Mouse (Mus musculus): ENCODE measurements around the gene Gfra1. TPM values are rescaled to one million over a fixed set of nuclear protein-coding genes. Genes with fewer than 3 reads are reported as not detected.

Gene Gfra1
- total RNA-seq, 2 experiments from 2014 or later, result 59.7 to 68.9 TPM

DNA sequence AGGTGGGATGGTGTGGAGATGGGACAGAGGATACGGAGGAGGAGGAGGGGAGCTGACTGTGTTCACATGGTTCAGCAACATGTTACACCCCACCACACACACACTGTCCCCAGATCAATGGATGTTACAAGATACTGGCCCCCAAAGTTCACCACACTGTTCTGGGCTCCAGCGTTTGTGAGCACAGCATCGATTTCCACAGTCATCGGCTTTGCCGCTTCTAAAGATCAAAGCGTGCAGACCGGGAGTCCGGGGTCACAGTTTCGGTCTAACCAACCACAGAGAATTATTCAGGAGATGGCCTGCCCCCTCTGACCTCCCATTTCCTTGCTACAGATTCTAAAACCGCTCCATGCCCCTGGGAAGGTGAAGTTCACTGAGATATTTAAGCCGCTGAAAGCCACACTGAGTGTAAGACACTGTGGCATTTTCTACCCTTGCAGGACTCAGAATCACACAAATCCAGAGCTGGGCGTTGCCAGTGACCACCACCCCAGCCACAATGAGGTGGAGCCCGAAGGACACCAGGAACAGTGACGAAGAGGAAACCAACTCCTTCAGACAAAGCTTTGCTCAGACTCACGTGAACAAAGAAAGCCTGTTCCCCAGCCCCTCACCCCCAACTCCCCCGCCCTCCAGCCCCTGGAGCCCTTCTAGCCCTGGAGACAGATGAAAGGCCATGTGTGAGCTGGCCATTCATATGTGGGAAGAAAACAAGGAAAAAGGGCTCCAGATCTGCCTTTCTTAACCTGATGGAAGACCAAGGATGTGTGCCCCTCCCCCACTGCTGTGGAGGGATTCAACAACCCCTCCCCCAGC, 59.7 kb downstream of the Gfra1 start:
- no peak for DNase-seq (ENCODE audit: low spot score in 2 of 2)

GRCm38 (mm10) chr19:58393121-58393520, 62.6 kb downstream of the Gfra1 start:
- DNase-seq (ENCODE audit: low spot score in 2 of 2), result no peak

- DNase-seq (ENCODE audit: low spot score in 2 of 2), result no peak
Observed at GRCm38 (mm10) chr19:58391796-58392195, 63.9 kb downstream of the Gfra1 start.

DNA sequence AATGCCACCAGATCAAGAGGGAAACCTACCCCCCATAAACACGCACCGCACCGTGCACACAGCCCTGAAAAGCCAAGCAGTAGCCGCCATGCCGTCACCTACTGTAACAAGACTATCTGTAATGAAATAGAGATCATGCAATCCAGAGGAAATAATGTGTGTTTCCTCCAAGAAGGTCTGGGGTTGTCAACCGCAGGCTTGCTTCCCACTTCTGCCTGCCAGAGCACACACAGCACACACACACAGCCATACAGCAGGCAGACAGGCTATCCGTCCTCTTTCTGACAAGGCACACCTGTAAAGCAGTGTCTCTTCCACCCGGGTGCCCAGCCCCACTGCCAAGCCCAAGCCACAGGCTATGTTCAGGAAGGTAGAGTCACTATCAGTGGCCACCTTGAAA, 66.2 kb downstream of the Gfra1 start:
- no peak for DNase-seq (ENCODE audit: low spot score in 2 of 2)

DNA sequence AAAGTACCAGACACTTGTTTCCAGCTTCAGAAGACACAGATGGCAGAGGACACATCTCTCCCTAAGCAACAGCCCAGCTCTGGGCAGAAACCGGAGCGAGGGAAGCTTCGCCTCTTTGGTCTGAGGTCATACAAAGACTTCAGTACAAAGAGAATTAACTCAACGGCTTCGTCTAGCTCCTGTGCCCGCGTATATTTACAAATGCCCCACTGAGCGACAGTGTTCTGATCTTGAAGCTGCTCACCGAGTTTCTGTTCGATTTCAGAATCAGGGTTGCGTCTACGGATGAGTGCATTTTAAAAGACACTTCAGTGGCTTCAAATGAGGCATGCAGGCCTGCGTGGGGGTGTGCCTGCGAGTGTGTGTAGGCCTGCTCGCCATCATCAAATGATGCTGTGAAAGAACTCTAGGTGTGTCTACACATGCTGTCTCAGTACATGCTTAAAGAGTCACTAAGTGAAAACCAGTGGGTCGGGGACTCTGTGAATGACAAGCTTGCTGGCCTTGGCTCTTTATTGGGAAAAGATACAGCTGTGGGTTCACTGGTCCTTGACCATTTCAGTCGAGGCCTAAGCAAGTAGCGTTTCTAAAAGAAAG, 66.8 kb downstream of the Gfra1 start:
- no peak for DNase-seq (ENCODE audit: low spot score in 2 of 2)

- no peak for DNase-seq (ENCODE audit: low spot score in 2 of 2)
Observed at GRCm38 (mm10) chr19:58383273-58383672, 72.4 kb downstream of the Gfra1 start.

DNA sequence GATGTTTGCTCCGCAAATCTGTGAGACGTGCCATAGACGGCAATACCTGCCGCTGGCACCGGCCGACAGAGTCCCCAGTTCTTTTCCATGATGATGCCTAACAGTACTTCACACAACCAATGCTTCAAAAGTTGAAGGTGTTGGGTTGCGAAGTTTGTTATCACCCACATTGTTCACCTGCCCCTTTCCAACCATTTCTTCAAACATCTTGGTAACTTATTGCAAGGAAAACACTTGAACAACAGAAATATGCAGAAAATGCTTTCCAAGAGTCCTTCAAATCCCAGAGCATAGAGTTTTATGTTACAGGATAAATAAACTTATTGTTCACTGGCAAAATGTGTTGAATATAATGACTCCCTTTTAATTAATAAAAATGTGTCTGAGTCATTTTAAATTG, 73.2 kb downstream of the Gfra1 start:
- no peak for DNase-seq (ENCODE audit: low spot score in 2 of 2)

DNA sequence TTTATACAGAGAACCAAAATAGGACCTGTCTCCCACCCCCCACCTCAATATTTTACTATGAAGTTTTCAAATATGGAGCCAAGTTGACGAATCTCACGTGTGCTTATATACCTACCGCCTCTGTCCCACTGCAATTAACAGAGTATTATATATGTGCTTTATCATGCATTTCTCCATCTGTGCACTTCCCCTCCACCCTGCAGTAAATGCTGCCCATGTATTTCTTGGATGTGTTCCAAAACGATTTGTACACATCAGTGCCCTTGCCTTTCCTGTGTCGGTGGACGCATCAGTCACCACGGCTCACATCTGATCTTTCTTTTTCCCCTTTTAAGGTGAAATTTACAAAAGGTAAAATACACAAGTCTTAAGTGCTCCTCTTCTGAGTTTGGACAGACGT, 77.7 kb downstream of the Gfra1 start:
- no peak for DNase-seq (ENCODE audit: low spot score in 2 of 2)

- no peak for DNase-seq (ENCODE audit: low spot score in 2 of 2)
Observed at GRCm38 (mm10) chr19:58376675-58377102, 79.0 kb downstream of the Gfra1 start.

GRCm38 (mm10) chr19:58374648-58375047, 81.1 kb downstream of the Gfra1 start:
- DNase-seq (ENCODE audit: low spot score in 2 of 2), result no peak

- DNase-seq (ENCODE audit: low spot score in 2 of 2), result no peak
Observed at GRCm38 (mm10) chr19:58374155-58374554, 81.6 kb downstream of the Gfra1 start.

- no peak for DNase-seq (ENCODE audit: low spot score in 2 of 2)
Observed at GRCm38 (mm10) chr19:58368513-58368912, 87.2 kb downstream of the Gfra1 start.

GRCm38 (mm10) chr19:58364688-58365087, 91.0 kb downstream of the Gfra1 start:
- no peak for DNase-seq (ENCODE audit: low spot score in 2 of 2)

DNA sequence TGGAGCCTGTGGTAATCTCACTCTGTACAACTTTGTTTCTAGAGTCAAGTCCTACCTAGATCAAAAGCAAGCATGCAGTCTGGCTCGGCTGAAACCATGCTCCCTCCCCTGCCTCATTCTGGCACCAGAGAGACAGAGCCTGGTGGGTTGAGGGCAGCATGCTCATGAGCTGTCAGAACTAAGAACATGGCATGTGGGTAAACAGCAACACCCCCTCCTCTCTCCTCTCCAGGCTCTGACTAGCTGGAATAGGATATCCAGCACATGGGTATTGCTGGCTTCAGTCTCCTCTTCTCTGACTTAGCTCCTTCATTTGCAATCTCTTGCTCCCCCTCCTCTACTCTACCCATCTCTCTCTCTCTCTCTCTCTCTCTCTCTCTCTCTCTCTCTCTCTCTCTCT, 94.7 kb downstream of the Gfra1 start:
- DNase-seq (ENCODE audit: low spot score in 2 of 2), result peak in 1 of 2 experiments; percentile 31

DNA sequence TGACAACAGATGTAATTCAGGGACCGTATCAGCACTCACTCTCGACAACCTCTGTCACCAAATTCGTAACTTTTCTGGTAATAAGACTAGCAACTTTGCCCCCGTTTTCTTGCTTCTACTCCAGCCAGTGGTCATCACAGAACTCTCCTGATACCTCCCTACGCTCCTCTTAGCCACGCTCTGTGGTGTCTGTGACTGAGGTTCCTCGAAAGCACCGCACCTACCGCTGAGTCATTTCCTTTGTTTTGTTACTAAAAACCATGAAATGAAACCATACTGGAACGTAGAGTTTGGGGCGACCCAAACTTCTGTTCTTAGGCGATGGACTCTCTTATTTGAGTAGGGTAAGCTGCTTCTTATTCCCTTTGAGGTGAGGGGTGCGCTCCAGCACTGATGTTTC, 97.6 kb downstream of the Gfra1 start:
- DNase-seq (ENCODE audit: low spot score in 2 of 2), result no peak

- no peak for DNase-seq (ENCODE audit: low spot score in 2 of 2)
Observed at GRCm38 (mm10) chr19:58353953-58354352, 101.8 kb downstream of the Gfra1 start.

DNA sequence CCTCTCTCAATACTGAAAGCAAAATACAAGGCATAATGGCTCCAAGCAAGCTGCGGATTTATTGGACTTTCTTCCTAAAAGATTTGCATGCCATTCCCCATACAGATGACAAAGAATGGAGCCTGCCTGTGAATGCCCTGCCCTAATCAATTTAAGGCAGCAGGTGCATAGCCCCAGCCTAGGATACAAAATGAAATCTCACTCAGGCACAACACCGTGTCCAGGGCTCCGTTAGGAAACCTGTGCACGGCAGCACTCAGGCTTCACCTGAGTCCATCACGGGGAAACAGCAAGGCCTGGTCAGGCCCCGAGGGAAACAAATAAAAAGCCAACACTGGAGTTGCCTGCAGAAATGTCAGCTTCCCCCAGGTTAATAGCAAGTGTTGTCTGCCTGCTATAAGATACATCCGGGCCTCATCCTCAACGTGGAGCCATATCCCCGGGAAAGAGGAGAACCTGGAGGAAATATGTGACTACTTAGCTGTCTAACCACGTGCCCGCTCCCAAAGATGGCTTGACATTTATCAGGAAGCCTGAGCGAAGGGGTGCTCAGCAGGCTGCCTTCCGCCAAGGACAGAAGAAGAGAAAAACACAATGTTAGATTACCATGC, 102.3 kb downstream of the Gfra1 start:
- DNase-seq (ENCODE audit: low spot score in 2 of 2), result no peak

- no peak for DNase-seq (ENCODE audit: low spot score in 2 of 2)
Observed at GRCm38 (mm10) chr19:58349890-58350408, 105.8 kb downstream of the Gfra1 start.

DNA sequence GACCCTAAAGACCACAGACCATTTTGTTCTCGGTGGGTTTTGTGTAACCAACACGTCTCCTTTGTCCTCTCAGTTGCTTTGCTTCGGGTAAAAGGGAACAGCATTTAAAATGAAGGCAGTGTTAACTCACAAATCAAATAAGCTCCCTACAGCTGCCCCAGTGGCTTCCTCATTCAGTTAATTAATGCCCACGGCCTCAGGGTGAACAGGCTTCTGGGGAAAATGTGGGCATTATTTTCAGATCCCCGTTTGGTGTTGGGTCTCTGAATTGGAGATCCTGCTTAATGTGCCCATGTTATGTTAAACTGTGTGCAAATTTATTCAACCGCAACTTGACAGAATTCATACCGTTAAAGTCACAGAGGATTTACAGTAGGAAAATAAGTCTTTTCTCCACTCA, 110.6 kb downstream of the Gfra1 start:
- no peak for DNase-seq (ENCODE audit: low spot score in 2 of 2)

- no peak for DNase-seq (ENCODE audit: low spot score in 2 of 2)
Observed at GRCm38 (mm10) chr19:58341351-58341750, 114.4 kb downstream of the Gfra1 start.

DNA sequence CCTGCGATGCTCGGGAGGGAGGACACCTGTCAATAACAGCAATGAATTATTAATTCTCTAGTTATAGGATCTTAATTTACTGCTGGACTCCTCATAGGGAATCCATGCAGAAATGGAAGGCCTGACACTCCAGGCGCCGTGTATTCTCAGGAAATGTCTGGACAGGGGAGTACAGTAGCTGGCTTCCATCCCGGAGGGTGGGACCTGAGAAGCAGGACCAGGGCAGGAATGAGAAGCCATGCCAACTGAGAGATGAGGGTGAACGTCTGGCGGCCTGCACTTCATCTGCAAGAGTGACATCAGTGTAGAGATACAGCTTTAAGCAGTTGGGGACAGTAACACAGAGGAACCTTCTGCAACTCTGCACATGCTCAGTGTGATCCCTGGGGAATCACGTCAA, 115.5 kb downstream of the Gfra1 start:
- DNase-seq (ENCODE audit: low spot score in 2 of 2), result no peak

DNA sequence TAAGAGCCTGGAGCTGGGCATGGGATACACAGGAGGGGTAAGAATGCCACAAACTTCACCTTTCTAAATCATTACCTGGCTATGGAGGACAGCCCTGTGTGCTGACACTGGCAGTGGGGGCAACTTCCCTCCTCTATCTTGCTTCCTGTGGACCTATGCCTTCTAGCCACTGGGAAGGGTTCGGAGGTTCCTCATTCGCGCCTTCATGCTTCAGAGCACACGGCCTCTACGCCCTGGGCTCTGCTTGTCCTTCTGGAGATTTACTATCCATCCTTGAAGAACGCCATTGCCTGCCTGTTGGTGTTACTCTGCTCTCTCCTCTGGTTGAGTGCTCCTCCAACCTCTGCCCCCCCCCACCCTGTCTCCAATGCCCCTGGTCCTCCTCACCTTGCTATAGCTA, 118.9 kb downstream of the Gfra1 start:
- DNase-seq (ENCODE audit: low spot score in 2 of 2), result no peak
